Mouse (Mus musculus) liver, embryonic 12.5 days (tissue): Measurements from ENCODE around the gene Mctp2. TPM values are rescaled to one million over a fixed set of nuclear protein-coding genes. Genes with fewer than 3 reads are reported as not detected.

ENCODE experiments used
- ATAC-seq: fragments of 200-750 bp; cut with Nextera tagmentation; 2 replicates; pipeline ENCODE4 v1.8.0; 2017; ENCODE audit warnings: moderate number of reproducible peaks, mild to moderate bottlenecking, moderate library complexity
- H3K27ac ChIP-seq: fragments of 300-500 bp; sonication (generic); 2 replicates; pipeline ENCODE4 v1.5.1; 2016; ENCODE audit warnings: mild to moderate bottlenecking
- H3K27me3 ChIP-seq: fragments of 300-500 bp; sonication (generic); replicated peaks from 2 replicates; pipeline ENCODE4 v1.6.1; 2016; ENCODE audit warnings: mild to moderate bottlenecking, moderate library complexity
- H3K36me3 ChIP-seq: fragments of 300-500 bp; sonication (generic); 2 replicates; pipeline ENCODE4 v1.6.1; 2016; ENCODE audit warnings: mild to moderate bottlenecking, moderate library complexity
- H3K4me1 ChIP-seq: fragments of 300-500 bp; sonication (generic); 2 replicates; pipeline ENCODE4 v1.6.1; 2016
- H3K4me2 ChIP-seq: fragments of 300-500 bp; sonication (generic); 2 replicates; pipeline ENCODE4 v1.6.1; 2016; ENCODE audit warnings: mild to moderate bottlenecking, moderate library complexity
- H3K4me3 ChIP-seq: fragments of 300-500 bp; sonication (generic); 2 replicates; pipeline ENCODE4 v1.5.1; 2016; ENCODE audit warnings: mild to moderate bottlenecking, moderate library complexity
- H3K9ac ChIP-seq: fragments of 300-500 bp; sonication (generic); 2 replicates; pipeline ENCODE4 v1.6.1; 2016; ENCODE audit warnings: mild to moderate bottlenecking, moderate library complexity
- H3K9me3 ChIP-seq: fragments of 300-500 bp; sonication (generic); replicated peaks from 2 replicates; pipeline ENCODE4 v1.6.1; 2016; ENCODE audit warnings: mild to moderate bottlenecking, moderate library complexity
- WGBS: fragments of 180-500 bp; shearing (Covaris S2); methylation state at CpG from one replicate; pipeline ENCODE4 v1.1.7; 2016; ENCODE audit not compliant: insufficient replicate concordance; 5-methylcytosine and 5-hydroxymethylcytosine counted together
- polyA plus RNA-seq: library from polyadenylated mRNA; unstranded; fragments of >200 nt; fragmentation: Nextera tagmentation; extraction: Ambion mirVana; gene quantifications from 2 replicates; pipeline ENCODE4 v1.2.1, GENCODE M21; 2016

The Mctp2 gene
- 0.19 and 0.29 TPM in 2 replicates for polyA plus RNA-seq

DNA sequence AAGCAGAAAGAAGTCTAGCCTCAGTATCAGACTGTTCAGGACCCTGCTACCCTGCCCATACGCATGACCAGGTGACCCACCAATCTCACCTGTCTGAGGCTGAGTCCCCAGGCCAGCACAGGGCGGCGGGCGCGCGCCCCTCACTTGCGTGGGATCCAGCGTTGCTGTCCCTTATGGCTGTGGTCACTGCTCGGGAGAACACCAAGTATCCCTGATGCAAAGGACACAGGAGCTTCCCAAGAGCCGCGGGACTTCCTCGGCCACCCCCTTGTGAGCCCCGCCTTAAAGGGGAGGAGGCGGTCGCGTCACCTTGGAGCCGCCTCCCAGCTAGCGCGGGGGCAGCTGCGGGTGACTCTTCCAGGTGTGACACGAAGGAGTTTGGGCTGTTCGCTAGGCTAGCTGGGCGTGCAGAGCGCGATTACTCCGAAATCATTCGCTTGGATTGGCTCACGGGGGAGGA, at the start of gene Mctp2:
Gene Mctp2, minus strand, starts transcription at position 227 of the 460 bp plus-strand sequence.
- Histone ChIP-seq H3K4me3 (peak within 1 kb of the TSS; percentile 52), H3K27me3 (peaks cover 14% of the 10 kb centered on the region), H3K4me2 (peak within 1 kb of the TSS; percentile 72), H3K9me3 (no peaks in the 10 kb centered on the region), H3K36me3 (no peaks in the 10 kb centered on the region), H3K27ac (no peak within 1 kb of the TSS), H3K4me1 (no peaks in the 10 kb centered on the region), H3K9ac (no peak within 1 kb of the TSS)
- WGBS, result 2% methylated on average over 28 of the region's 28 CpGs
- peak; percentile 64 for ATAC-seq

DNA sequence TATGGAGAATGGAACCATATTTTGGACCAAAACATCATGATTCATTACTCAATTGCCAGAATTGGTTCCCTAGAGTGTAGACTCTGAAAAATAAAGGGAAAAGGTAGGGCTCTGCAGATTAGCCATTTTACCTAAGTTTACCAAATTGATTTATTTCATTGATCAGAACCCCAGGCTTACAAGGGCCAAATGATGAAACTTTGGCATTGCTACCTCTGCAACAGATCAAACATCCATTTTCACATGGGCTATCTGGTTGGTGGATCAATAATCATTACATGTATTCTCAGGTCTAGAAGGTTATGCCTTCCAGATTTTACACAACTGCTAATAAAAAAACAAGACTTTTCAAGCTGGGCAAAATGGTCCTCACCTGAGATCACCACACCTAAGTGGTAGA, 39.5 kb upstream of the Mctp2 start:
- Histone ChIP-seq H3K9ac (no peak overlapping the region), H3K9me3 (no peaks in the 10 kb centered on the region), H3K4me2 (no peak overlapping the region), H3K27ac (no peak overlapping the region), H3K27me3 (no peaks in the 10 kb centered on the region), H3K4me1 (no peaks in the 10 kb centered on the region), H3K36me3 (no peaks in the 10 kb centered on the region), H3K4me3 (no peak overlapping the region)
- no peak for ATAC-seq

DNA sequence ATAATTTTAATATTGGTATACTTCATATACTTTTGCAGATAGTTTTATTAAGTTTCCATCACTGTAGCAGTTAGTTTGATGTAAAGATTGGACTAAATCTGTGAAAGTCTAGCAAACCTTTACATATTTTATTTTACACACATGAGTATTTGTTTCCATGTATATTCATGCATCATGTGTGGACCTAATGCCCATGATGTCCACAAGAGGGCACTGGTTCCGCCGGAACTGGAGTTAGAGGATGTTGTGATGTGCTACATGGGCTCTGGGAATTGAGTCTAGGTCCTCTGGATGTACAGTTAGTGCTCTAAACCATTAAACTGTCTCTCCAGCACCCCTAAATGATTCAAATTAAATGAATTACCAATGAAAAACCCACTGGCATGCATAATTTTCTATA, 37.3 kb upstream of the Mctp2 start:
- H3K27ac ChIP-seq, result no peak overlapping the region
- H3K4me1 ChIP-seq, result no peaks in the 10 kb centered on the region
- H3K9ac ChIP-seq, result no peak overlapping the region
- H3K27me3 ChIP-seq, result no peaks in the 10 kb centered on the region
- H3K9me3 ChIP-seq, result no peaks in the 10 kb centered on the region
- 31% methylated on average over 2 of the region's 2 CpGs for WGBS
- no peaks in the 10 kb centered on the region for H3K36me3 ChIP-seq
- no peak for ATAC-seq
- H3K4me3 ChIP-seq, result no peak overlapping the region
- no peak overlapping the region for H3K4me2 ChIP-seq

DNA sequence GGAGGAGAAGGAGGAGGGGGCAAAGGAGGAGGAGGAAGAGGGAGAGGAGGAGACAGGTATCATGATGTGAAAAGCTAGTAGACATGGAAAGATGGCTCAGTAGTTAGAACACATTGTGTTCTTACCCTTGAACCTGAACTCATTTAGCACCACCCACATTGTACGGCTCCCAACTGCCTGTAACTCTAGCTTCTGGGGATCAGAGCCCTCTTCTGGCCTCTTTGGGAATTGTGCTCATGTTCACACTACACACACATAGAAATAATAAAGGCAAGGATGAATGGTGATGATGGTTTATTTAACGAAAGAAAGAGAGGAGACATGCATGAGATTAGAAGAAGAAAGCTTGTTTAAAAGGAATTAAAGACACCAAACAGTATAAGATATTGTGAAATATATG, 36.4 kb upstream of the Mctp2 start:
- Histone ChIP-seq H3K4me3 (no peak overlapping the region), H3K4me2 (no peak overlapping the region), H3K27ac (no peak overlapping the region), H3K36me3 (no peaks in the 10 kb centered on the region), H3K9ac (no peak overlapping the region), H3K9me3 (no peaks in the 10 kb centered on the region), H3K4me1 (no peaks in the 10 kb centered on the region), H3K27me3 (no peaks in the 10 kb centered on the region)
- ATAC-seq, result no peak
- 35% methylated on average over 2 of the region's 2 CpGs for WGBS

DNA sequence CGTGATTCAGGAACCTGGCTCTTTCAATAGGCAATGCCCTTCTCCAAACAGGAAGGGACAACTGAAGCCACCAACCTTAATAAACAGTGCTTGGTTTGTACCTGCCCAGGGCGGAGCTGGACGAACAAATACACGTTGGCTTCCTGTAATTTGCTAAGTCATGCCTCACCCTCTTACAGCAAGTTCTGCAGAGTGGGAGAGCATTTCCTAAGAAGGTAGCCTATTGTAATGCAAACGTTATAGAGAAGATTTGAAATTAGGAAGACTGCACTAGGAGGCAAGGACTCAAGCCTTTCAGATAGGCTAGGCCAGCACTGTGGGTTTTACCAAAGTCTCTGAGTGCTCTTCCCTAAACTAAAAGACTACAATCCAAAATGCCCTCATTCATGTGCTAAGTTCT, 19.6 kb upstream of the Mctp2 start:
- WGBS, result 42% methylated on average over 5 of the region's 5 CpGs
- H3K4me1 ChIP-seq, result no peaks in the 10 kb centered on the region
- no peak overlapping the region for H3K27ac ChIP-seq
- H3K9ac ChIP-seq, result no peak overlapping the region
- H3K9me3 ChIP-seq, result no peaks in the 10 kb centered on the region
- H3K27me3 ChIP-seq, result no peaks in the 10 kb centered on the region
- H3K36me3 ChIP-seq, result no peaks in the 10 kb centered on the region
- H3K4me3 ChIP-seq, result no peak overlapping the region
- no peak for ATAC-seq
- H3K4me2 ChIP-seq, result no peak overlapping the region

DNA sequence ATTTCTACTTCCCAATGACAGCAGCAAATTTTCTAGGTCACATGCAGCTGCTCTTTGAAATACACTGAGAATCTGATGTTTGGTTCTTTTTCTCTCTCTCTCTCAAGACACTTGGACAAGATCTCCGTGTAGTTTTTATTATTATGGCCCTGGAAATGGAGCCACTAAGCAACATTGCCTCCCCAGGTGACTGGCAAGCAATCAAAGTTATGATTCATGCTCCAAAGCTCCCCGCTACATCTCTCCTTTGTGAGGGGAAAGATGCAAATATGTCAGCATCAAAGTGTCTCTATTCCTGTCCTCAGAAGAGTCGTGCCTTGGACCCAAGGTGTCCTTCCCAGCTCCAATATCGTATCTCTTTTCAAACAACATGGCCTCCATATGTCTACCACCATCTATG, 14.5 kb upstream of the Mctp2 start:
- Histone ChIP-seq H3K27me3 (no peaks in the 10 kb centered on the region), H3K4me3 (no peak overlapping the region), H3K4me1 (no peaks in the 10 kb centered on the region), H3K36me3 (no peaks in the 10 kb centered on the region), H3K9ac (no peak overlapping the region), H3K9me3 (no peaks in the 10 kb centered on the region), H3K27ac (no peak overlapping the region), H3K4me2 (no peak overlapping the region)
- WGBS, result 52% methylated on average over 4 of the region's 4 CpGs
- ATAC-seq, result no peak

DNA sequence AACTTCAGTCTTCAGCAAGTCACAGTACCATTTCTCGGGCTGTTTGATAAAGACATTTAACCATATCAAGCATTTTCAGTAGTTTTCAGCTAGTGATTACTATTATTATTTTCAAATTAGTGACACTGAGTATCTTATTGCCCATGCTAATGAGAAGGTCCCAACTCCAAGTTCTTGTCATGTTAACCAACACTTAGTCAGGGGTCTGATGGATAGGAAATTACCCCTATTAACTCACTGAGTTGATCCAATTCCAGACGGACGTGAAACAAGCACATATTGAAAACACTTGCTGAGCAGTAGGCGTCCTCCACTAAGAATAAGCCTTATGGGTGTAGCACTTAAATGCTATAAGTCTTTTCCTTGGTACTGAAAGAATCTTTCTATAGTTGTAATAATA, 14.0 kb upstream of the Mctp2 start:
- 68% methylated on average over 4 of the region's 4 CpGs for WGBS
- ATAC-seq, result no peak
- Histone ChIP-seq H3K4me2 (no peak overlapping the region), H3K27ac (no peak overlapping the region), H3K4me3 (no peak overlapping the region), H3K9me3 (no peaks in the 10 kb centered on the region), H3K27me3 (no peaks in the 10 kb centered on the region), H3K9ac (no peak overlapping the region), H3K4me1 (no peaks in the 10 kb centered on the region), H3K36me3 (no peaks in the 10 kb centered on the region)

DNA sequence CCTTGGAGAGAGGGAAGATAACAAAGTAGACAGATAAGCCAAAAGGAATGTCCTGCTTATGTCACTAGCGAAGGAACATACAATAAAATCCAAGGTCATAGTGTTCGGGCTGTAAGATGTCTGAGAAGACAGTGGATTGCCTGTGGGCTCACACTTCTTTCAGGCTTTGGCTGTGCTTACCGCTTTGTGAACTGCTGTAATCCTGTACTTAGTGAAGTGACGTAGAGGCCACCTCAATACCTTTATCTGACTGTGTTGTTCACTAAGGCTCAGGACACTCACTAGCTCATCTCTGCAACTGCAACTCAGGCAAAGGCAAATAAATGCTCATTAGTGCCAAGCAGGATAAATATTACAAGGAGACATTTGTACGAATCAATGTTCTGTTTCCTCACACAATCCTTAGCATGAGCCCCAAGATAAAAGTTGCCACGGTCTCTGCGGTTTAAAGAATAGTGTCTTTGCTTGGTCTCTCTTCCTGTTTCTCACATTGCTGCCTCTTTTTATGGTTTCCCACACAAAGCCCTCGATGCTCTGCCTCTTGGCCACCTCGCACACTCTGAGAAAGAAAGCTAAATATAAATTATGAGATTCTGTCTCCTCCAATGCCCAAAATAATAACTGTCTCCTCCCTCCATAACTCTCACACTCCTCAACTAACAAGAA, 8.1 kb upstream of the Mctp2 start:
- Histone ChIP-seq H3K4me3 (no peak overlapping the region), H3K36me3 (no peaks in the 10 kb centered on the region), H3K9ac (no peak overlapping the region), H3K4me2 (no peak overlapping the region), H3K9me3 (no peaks in the 10 kb centered on the region), H3K27ac (no peak overlapping the region), H3K4me1 (no peaks in the 10 kb centered on the region), H3K27me3 (no peaks in the 10 kb centered on the region)
- 56% methylated on average over 9 of the region's 9 CpGs for WGBS
- ATAC-seq, result no peak

DNA sequence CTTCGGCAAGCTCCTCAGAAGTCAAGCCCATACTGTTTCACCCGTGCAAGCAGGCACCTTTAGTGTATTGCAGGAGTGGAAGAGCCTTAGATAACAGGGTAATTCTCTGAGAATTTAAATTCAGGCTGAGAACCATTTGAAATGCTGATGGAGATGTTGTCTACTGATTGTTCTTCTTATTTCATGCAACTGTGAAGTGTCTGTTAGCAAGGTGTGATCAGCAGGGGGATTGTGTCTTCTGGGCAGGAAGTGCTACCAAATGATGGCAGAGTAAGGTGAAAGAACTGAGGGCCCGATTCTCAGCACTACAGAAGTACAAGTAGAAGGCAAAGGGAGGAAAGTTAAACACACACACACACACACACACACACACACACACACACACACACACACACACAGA, 7.5 kb upstream of the Mctp2 start:
- 55% methylated on average over 2 of the region's 3 CpGs for WGBS
- H3K9me3 ChIP-seq, result no peaks in the 10 kb centered on the region
- no peak overlapping the region for H3K27ac ChIP-seq
- H3K36me3 ChIP-seq, result no peaks in the 10 kb centered on the region
- no peaks in the 10 kb centered on the region for H3K4me1 ChIP-seq
- no peak overlapping the region for H3K4me3 ChIP-seq
- H3K9ac ChIP-seq, result no peak overlapping the region
- no peak overlapping the region for H3K4me2 ChIP-seq
- H3K27me3 ChIP-seq, result no peaks in the 10 kb centered on the region
- ATAC-seq, result no peak

DNA sequence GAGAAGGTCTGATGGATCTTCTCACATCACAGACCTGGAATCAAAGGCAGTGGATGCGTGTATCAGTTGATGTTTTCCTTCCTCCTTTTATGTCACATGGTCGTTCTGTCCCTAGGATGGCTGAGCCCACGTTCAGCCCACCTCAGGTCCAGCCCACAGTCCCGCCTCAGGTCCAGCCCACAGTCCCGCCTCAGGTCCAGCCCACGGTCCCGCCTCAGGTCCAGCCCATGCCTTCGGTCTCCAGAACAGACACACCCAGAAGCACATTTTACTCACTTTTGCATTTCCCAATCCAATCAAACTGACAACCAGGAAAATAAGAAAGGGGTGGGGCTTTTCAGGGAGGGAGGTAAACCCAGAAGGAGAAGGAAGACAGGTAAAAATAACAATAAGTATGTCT, 5.2 kb upstream of the Mctp2 start:
- no peaks in the 10 kb centered on the region for H3K9me3 ChIP-seq
- no peaks in the 10 kb centered on the region for H3K36me3 ChIP-seq
- H3K9ac ChIP-seq, result no peak overlapping the region
- H3K4me3 ChIP-seq, result no peak overlapping the region
- H3K4me2 ChIP-seq, result no peak overlapping the region
- no peak for ATAC-seq
- H3K27ac ChIP-seq, result no peak overlapping the region
- peaks cover under 1% of the 10 kb centered on the region; the same call in 1 of the 2 replicates for H3K27me3 ChIP-seq
- WGBS, result 33% methylated on average over 8 of the region's 8 CpGs
- no peaks in the 10 kb centered on the region for H3K4me1 ChIP-seq

DNA sequence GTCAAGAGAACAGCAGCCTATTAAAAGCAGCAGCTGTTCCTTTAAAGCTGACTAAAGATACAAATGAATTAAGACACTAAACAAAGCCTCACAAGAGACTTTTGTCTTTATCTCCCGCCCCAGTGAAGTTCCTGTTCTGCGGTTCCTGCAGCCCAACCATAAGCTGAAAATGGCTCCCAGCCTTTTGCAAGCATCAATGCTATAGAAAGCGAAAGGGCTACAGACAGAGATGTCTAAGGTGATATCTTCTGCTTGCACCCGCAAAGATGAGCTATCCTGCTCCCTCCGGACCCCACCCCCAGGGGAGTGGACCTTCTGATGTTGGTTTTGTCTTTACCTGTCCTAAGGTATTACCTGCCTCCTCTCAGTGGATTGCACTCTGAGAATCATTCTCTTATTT, 1.7 kb upstream of the Mctp2 start:
- Histone ChIP-seq H3K4me3 (no peak overlapping the region), H3K4me1 (no peaks in the 10 kb centered on the region), H3K27me3 (peaks cover 14% of the 10 kb centered on the region), H3K36me3 (no peaks in the 10 kb centered on the region), H3K9ac (no peak overlapping the region), H3K27ac (no peak overlapping the region), H3K9me3 (no peaks in the 10 kb centered on the region), H3K4me2 (no peak overlapping the region)
- 23% methylated on average over 5 of the region's 5 CpGs for WGBS
- no peak for ATAC-seq

DNA sequence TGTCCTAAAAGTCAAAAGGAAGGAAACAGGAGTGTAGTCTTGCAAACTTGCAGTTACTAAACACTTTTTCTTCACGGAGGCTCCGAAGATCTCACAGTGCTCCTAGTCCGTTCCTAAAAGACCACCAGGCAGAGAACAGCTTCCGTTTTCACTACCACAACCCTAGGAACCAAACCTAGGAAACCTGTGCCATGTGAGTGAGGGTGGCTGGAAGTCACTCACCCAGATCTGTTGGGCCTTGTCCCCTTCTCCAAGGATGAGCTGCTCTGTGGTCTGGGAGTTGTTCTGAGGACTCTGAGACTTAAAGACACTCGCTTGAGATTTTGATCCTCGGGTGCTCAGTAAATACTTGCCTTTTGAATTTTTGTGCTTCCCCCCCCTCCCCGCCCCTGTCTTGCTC, 439 bp upstream of the Mctp2 start:
- WGBS, result 13% methylated on average over 7 of the region's 7 CpGs
- Histone ChIP-seq H3K36me3 (no peaks in the 10 kb centered on the region), H3K27ac (no peak overlapping the region), H3K4me1 (no peaks in the 10 kb centered on the region), H3K27me3 (peaks cover 14% of the 10 kb centered on the region), H3K4me2 (peak overlapping the region; percentile 72), H3K9me3 (no peaks in the 10 kb centered on the region), H3K4me3 (peak overlapping the region; percentile 52), H3K9ac (no peak overlapping the region)
- 0 out of 2 replicates have a peak, but pooled peaks have one; percentile 10 for ATAC-seq

DNA sequence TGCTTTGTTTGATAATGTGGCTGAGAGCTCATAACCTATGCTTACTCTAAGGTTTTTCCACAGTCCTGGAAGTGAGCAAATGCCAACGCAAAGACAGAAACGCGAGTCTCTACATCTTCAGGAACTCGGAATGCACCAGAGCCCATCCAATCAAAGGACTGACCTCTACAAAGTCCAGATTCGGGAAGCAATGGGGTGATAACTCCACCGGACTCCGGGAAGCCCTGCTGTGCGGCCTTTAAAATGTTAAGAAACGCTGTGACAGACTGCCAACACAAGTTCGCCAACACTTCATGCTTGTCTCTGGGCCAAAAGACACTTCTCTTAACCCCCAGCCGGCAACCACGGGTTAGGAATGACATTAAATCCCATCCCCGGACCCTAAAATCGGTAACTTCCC, 437 bp downstream of the Mctp2 start:
- H3K9ac ChIP-seq, result no peak overlapping the region
- H3K4me2 ChIP-seq, result peak overlapping the region; percentile 72
- WGBS, result 3% methylated on average over 14 of the region's 14 CpGs
- no peak overlapping the region for H3K27ac ChIP-seq
- no peaks in the 10 kb centered on the region for H3K9me3 ChIP-seq
- no peak for ATAC-seq
- H3K36me3 ChIP-seq, result no peaks in the 10 kb centered on the region
- H3K27me3 ChIP-seq, result peaks cover 14% of the 10 kb centered on the region
- no peaks in the 10 kb centered on the region for H3K4me1 ChIP-seq
- H3K4me3 ChIP-seq, result peak overlapping the region; percentile 52
